Mouse (Mus musculus) testis, postnatal 14 days (tissue): ENCODE data around the gene Xrcc1.
A peak's percentile ranks its signal among the peaks of the same experiment; 100 is the strongest.
"Not testable (repeated sequence)": the region's sequence is repeated elsewhere in the genome, so short reads cannot be mapped to it uniquely, and the experiment has no call there.

ENCODE experiments used
- DNase-seq: peaks from one replicate; pipeline ENCODE4 v3.0.0; 2021; ENCODE audit warnings: low spot score

Gene Xrcc1

GRCm38 (mm10) chr7:24605561-24605960 lies 59.5 kb downstream of the Xrcc1 start:
- DNase-seq = no peak

- no peak for DNase-seq
Observed at GRCm38 (mm10) chr7:24606046-24606445, 60.0 kb downstream of the Xrcc1 start.

- peak; percentile 69 for DNase-seq
Observed at GRCm38 (mm10) chr7:24608017-24608416, 61.9 kb downstream of the Xrcc1 start.

GRCm38 (mm10) chr7:24608561-24608960 lies 62.5 kb downstream of the Xrcc1 start:
- DNase-seq = no peak

- no peak for DNase-seq
Observed at GRCm38 (mm10) chr7:24610144-24610878, 64.2 kb downstream of the Xrcc1 start, which contains the start of gene Phldb3. Phldb3 (plus strand) TSS chr7:24610763.

- DNase-seq = peak; percentile 90
Observed at GRCm38 (mm10) chr7:24610879-24611494, 64.9 kb downstream of the Xrcc1 start.

GRCm38 (mm10) chr7:24611709-24612108 lies 65.6 kb downstream of the Xrcc1 start:
- DNase-seq = no peak

- DNase-seq = no peak
Observed at GRCm38 (mm10) chr7:24612308-24612910, 66.3 kb downstream of the Xrcc1 start.

- no peak for DNase-seq
Observed at GRCm38 (mm10) chr7:24614816-24615215, 68.7 kb downstream of the Xrcc1 start.

GRCm38 (mm10) chr7:24617763-24618162 lies 71.7 kb downstream of the Xrcc1 start:
- DNase-seq = no peak

- DNase-seq = not testable (repeated sequence)
Observed at GRCm38 (mm10) chr7:24618374-24618773, 72.3 kb downstream of the Xrcc1 start.

- DNase-seq = peak; percentile 43
Observed at GRCm38 (mm10) chr7:24619671-24620397, 73.7 kb downstream of the Xrcc1 start.

- DNase-seq = no peak
Observed at GRCm38 (mm10) chr7:24621193-24621592, 75.1 kb downstream of the Xrcc1 start.

- DNase-seq = no peak
Observed at GRCm38 (mm10) chr7:24622967-24623366, 76.9 kb downstream of the Xrcc1 start.
